Mouse (Mus musculus): ENCODE results near the gene Extl1.

DNA sequence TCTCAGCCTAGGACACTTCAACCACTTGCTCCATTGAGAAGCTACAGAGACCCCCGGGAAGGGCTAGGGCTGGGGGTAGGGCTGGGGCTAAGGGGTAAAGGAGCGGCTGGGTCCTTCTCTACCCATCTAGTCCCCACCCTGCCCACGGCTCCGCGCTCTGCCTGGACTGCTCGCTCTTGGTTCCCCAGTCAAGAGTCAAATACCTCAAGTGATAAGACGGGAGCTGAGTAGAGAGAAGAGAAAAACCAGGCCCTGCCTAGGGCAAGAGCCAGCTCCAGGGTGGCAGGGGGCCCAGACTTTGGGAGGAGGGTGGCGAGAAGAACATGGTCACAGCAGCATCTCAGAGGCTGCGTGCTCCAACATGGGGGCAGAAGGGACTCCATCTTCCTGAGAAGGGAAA lies 68.2 kb downstream of the Extl1 start:
- no peak for TF ChIP-seq CTCF (conservative IDR thresholded peaks at IDR 0.05; ENCODE audit: low read length)
- no peak for TF ChIP-seq NANOG (IDR thresholded peaks at IDR 0.05; ENCODE audit: borderline replicate concordance, low read length)
- TF ChIP-seq POU5F1 (IDR thresholded peaks at IDR 0.05; ENCODE audit: borderline replicate concordance, low read length) = no peak
